In genomic region chr11:76450202-76450561, GRCm38 (mm10) we compare ENCODE assay signal across 8 mouse cellular contexts. TPM values are rescaled to one million over a fixed set of nuclear protein-coding genes. Genes with fewer than 3 reads are reported as not detected.
DNase-seq lines count a peak whose midpoint lies in the region; ATAC-seq and TF ChIP-seq lines count a peak whose summit lies in the region.

No protein-coding gene starts in this region.

- H3K9me3 ChIP-seq in intestine, embryonic 15.5 days = no peaks in the 10 kb centered on the region
- H3K9me3 ChIP-seq in intestine, postnatal 0 days (ENCODE audit: control insufficient read depth) = no peaks in the 10 kb centered on the region
- H3K9me3 ChIP-seq in hindbrain, embryonic 12.5 days (replicated peaks) = no peaks in the 10 kb centered on the region
- H3K9me3 ChIP-seq in midbrain, embryonic 15.5 days = no peaks in the 10 kb centered on the region

- H3K27ac ChIP-seq in intestine, embryonic 15.5 days = peak overlapping the region; percentile 58
- no peak overlapping the region for H3K27ac ChIP-seq in intestine, postnatal 0 days (ENCODE audit: low read depth, low read length)
- H3K27ac ChIP-seq in hindbrain, embryonic 12.5 days = peak overlapping the region; percentile 86
- peak overlapping the region; percentile 81 for H3K27ac ChIP-seq in midbrain, embryonic 15.5 days

- no peak overlapping the region for H3K4me2 ChIP-seq in intestine, embryonic 15.5 days (replicated peaks)
- no peak overlapping the region for H3K4me2 ChIP-seq in intestine, postnatal 0 days (replicated peaks; ENCODE audit: low read depth)
- H3K4me2 ChIP-seq in hindbrain, embryonic 12.5 days (replicated peaks) = 0 out of 2 replicates have a peak overlapping the region, but pooled peaks have one; percentile 7
- H3K4me2 ChIP-seq in midbrain, embryonic 15.5 days = peak overlapping the region; percentile 9; the same call in 1 of the 2 replicates

- H3K27me3 ChIP-seq in intestine, embryonic 15.5 days (replicated peaks) = no peaks in the 10 kb centered on the region
- no peaks in the 10 kb centered on the region for H3K27me3 ChIP-seq in intestine, postnatal 0 days (replicated peaks; ENCODE audit: control insufficient read depth, insufficient read depth, low read length)
- no peaks in the 10 kb centered on the region for H3K27me3 ChIP-seq in hindbrain, embryonic 12.5 days
- H3K27me3 ChIP-seq in midbrain, embryonic 15.5 days (replicated peaks) = no peaks in the 10 kb centered on the region

- H3K4me3 ChIP-seq in intestine, embryonic 15.5 days (replicated peaks) = no peak overlapping the region
- no peak overlapping the region for H3K4me3 ChIP-seq in intestine, postnatal 0 days (ENCODE audit: low read depth, low read length)
- H3K4me3 ChIP-seq in hindbrain, embryonic 12.5 days = no peak overlapping the region
- no peak overlapping the region for H3K4me3 ChIP-seq in midbrain, embryonic 15.5 days

- H3K36me3 ChIP-seq in intestine, embryonic 15.5 days = peaks cover 15% of the 10 kb centered on the region
- H3K36me3 ChIP-seq in intestine, postnatal 0 days (ENCODE audit: control insufficient read depth, insufficient read depth) = peaks cover 61% of the 10 kb centered on the region
- H3K36me3 ChIP-seq in hindbrain, embryonic 12.5 days = peaks cover 47% of the 10 kb centered on the region
- H3K36me3 ChIP-seq in midbrain, embryonic 15.5 days (replicated peaks) = peaks cover 24% of the 10 kb centered on the region

- peak; percentile 64 for DNase-seq in embryo, embryonic 11 days
- no peak for DNase-seq in thymus, postnatal 36 days
- no peak for DNase-seq in lung, postnatal 14 days
- DNase-seq in cerebellum, adult 8-10 months = no peak

- no peak for TF ChIP-seq CTCF in intestine, postnatal 0 days (IDR thresholded peaks at IDR 0.05; ENCODE audit: low read depth)

- peaks cover 31% of the 10 kb centered on the region for H3K4me1 ChIP-seq in intestine, embryonic 15.5 days (replicated peaks)
- peaks cover 5% of the 10 kb centered on the region; the same call in 1 of the 2 replicates for H3K4me1 ChIP-seq in intestine, postnatal 0 days (replicated peaks; ENCODE audit: control insufficient read depth, insufficient read depth, low read length)
- H3K4me1 ChIP-seq in hindbrain, embryonic 12.5 days = peaks cover 60% of the 10 kb centered on the region
- H3K4me1 ChIP-seq in midbrain, embryonic 15.5 days = peaks cover 50% of the 10 kb centered on the region

- WGBS in intestine, embryonic 15.5 days = 48% methylated on average over 3 of the region's 3 CpGs
- WGBS in intestine, postnatal 0 days = 50% methylated on average over 3 of the region's 3 CpGs
- 16% methylated on average over 3 of the region's 3 CpGs for WGBS in hindbrain, embryonic 12.5 days
- WGBS in midbrain, embryonic 15.5 days = 6% methylated on average over 3 of the region's 3 CpGs

- no peak overlapping the region for H3K9ac ChIP-seq in intestine, embryonic 15.5 days
- H3K9ac ChIP-seq in intestine, postnatal 0 days (ENCODE audit: low read depth, low read length) = no peak overlapping the region
- peak overlapping the region; percentile 3; the same call in 1 of the 2 replicates for H3K9ac ChIP-seq in hindbrain, embryonic 12.5 days
- peak overlapping the region; percentile 26; the same call in 1 of the 2 replicates for H3K9ac ChIP-seq in midbrain, embryonic 15.5 days

- ATAC-seq in intestine, embryonic 15.5 days = no peak
- ATAC-seq in intestine, postnatal 0 days = no peak
- ATAC-seq in hindbrain, embryonic 12.5 days (ENCODE audit: low FRiP score) = peak; percentile 87
- peak; percentile 65 for ATAC-seq in midbrain, embryonic 15.5 days (replicated peaks)

RNA-seq across cellular contexts. Expression of gene Timm22, which starts 43.4 kb away (rescaled TPM):
- polyA plus RNA-seq in intestine, embryonic 15.5 days (2015; fragmentation: Nextera tagmentation; extraction: Ambion mirVana) = 87.2 and 103 TPM in 2 replicates
- polyA plus RNA-seq in intestine, postnatal 0 days (2015; fragmentation: Nextera tagmentation; extraction: Ambion mirVana) = 95.2 and 96.0 TPM in 2 replicates
- polyA plus RNA-seq in hindbrain, embryonic 12.5 days (2016; fragmentation: Nextera tagmentation; extraction: Ambion mirVana) = 111 and 113 TPM in 2 replicates
- polyA plus RNA-seq in midbrain, embryonic 15.5 days (2015; fragmentation: Nextera tagmentation; extraction: Ambion mirVana) = 103 and 109 TPM in 2 replicates

RNA-seq across cellular contexts. Expression of gene Nxn, which starts 51.2 kb away (rescaled TPM):
- 31.1 and 31.2 TPM in 2 replicates for polyA plus RNA-seq in intestine, embryonic 15.5 days (2015; fragmentation: Nextera tagmentation; extraction: Ambion mirVana)
- 14.9 and 15.9 TPM in 2 replicates for polyA plus RNA-seq in intestine, postnatal 0 days (2015; fragmentation: Nextera tagmentation; extraction: Ambion mirVana)
- polyA plus RNA-seq in hindbrain, embryonic 12.5 days (2016; fragmentation: Nextera tagmentation; extraction: Ambion mirVana) = 54.3 and 57.3 TPM in 2 replicates
- 22.3 and 23.1 TPM in 2 replicates for polyA plus RNA-seq in midbrain, embryonic 15.5 days (2015; fragmentation: Nextera tagmentation; extraction: Ambion mirVana)

Comparison
In these comparisons a context has a peak if more than half of its experiments do, and no peak if none do; other contexts are left out.
1. ATAC-seq: peak in hindbrain, embryonic 12.5 days (single experiment) and midbrain, embryonic 15.5 days (single experiment); none in intestine, embryonic 15.5 days (single experiment) and intestine, postnatal 0 days (single experiment).
2. H3K4me2 ChIP-seq: peak in hindbrain, embryonic 12.5 days (single experiment) and midbrain, embryonic 15.5 days (single experiment); none in intestine, embryonic 15.5 days (single experiment) and intestine, postnatal 0 days (single experiment).
3. H3K9ac ChIP-seq: peak in hindbrain, embryonic 12.5 days (single experiment) and midbrain, embryonic 15.5 days (single experiment); none in intestine, embryonic 15.5 days (single experiment) and intestine, postnatal 0 days (single experiment).